Mouse (Mus musculus) limb, embryonic 13.5 days (tissue): ENCODE results near the gene Rapgef4. TPM values are rescaled to one million over a fixed set of nuclear protein-coding genes. Genes with fewer than 3 reads are reported as not detected.
A peak's percentile ranks its signal among the peaks of the same experiment; 100 is the strongest.

Experiments used
- ATAC-seq: fragments of 200-750 bp; cut with Nextera tagmentation; 2 replicates; pipeline ENCODE4 v1.8.0; 2017; ENCODE audit warnings: low read depth, moderate number of reproducible peaks, moderate TSS enrichment; ENCODE audit not compliant: low FRiP score
- H3K27ac ChIP-seq: fragments of 300-500 bp; sonication (generic); 2 replicates; pipeline ENCODE4 v1.5.1; 2015; ENCODE audit warnings: inconsistent platforms, mild to moderate bottlenecking, moderate library complexity
- H3K27me3 ChIP-seq: fragments of 300-500 bp; sonication (generic); 2 replicates; pipeline ENCODE4 v1.6.1; 2015; ENCODE audit warnings: mild to moderate bottlenecking, inconsistent platforms
- H3K36me3 ChIP-seq: fragments of 300-500 bp; sonication (generic); 2 replicates; pipeline ENCODE4 v1.6.1; 2015; ENCODE audit warnings: inconsistent platforms, mild to moderate bottlenecking, moderate library complexity
- H3K4me1 ChIP-seq: fragments of 300-500 bp; sonication (generic); 2 replicates; pipeline ENCODE4 v1.6.1; 2015; ENCODE audit warnings: inconsistent platforms
- H3K4me2 ChIP-seq: fragments of 300-500 bp; sonication (generic); replicated peaks from 2 replicates; pipeline ENCODE4 v1.6.1; 2015; ENCODE audit warnings: inconsistent platforms, mild to moderate bottlenecking, moderate library complexity
- H3K4me3 ChIP-seq: fragments of 300-500 bp; sonication (generic); 2 replicates; pipeline ENCODE4 v1.5.1; 2015; ENCODE audit warnings: moderate library complexity, mild to moderate bottlenecking, inconsistent platforms
- H3K9ac ChIP-seq: fragments of 300-500 bp; sonication (generic); 2 replicates; pipeline ENCODE4 v1.6.1; 2015; ENCODE audit warnings: mild to moderate bottlenecking, inconsistent platforms
- H3K9me3 ChIP-seq: fragments of 300-500 bp; sonication (generic); 2 replicates; pipeline ENCODE4 v1.6.1; 2016; ENCODE audit warnings: inconsistent platforms
- WGBS: fragments of 180-500 bp; shearing (Covaris S2); methylation state at CpG from one replicate; pipeline ENCODE4 v1.1.7; 2015; 5-methylcytosine and 5-hydroxymethylcytosine counted together
- polyA plus RNA-seq: library from polyadenylated mRNA; unstranded; fragments of >200 nt; fragmentation: Nextera tagmentation; extraction: Ambion mirVana; gene quantifications from 2 replicates; pipeline ENCODE4 v1.2.1, GENCODE M21; 2015

The Rapgef4 gene
- polyA plus RNA-seq, 1 experiment from 2014 or later = 2.3 TPM

GRCm38 (mm10) chr2:72285888-72286661 lies 305.0 kb downstream of the Rapgef4 start:
- 1% methylated on average over 43 of the region's 60 CpGs for WGBS
- H3K27ac ChIP-seq = no peak overlapping the region
- H3K4me1 ChIP-seq = peaks cover 8% of the 10 kb centered on the region
- no peaks in the 10 kb centered on the region for H3K9me3 ChIP-seq
- H3K36me3 ChIP-seq = no peaks in the 10 kb centered on the region
- ATAC-seq = peak; percentile 57; the same call in 1 of the 2 replicates
- H3K9ac ChIP-seq = peak overlapping the region; percentile 93
- peak overlapping the region; percentile 85 for H3K4me3 ChIP-seq
- H3K27me3 ChIP-seq = no peaks in the 10 kb centered on the region; the same call in 1 of the 2 replicates
- peak overlapping the region; percentile 90 for H3K4me2 ChIP-seq

GRCm38 (mm10) chr2:72287142-72287541 lies 306.1 kb downstream of the Rapgef4 start:
- Histone ChIP-seq H3K9me3 (no peaks in the 10 kb centered on the region), H3K36me3 (no peaks in the 10 kb centered on the region), H3K4me1 (peaks cover 8% of the 10 kb centered on the region), H3K4me3 (no peak overlapping the region), H3K9ac (no peak overlapping the region), H3K27me3 (no peaks in the 10 kb centered on the region; the same call in 1 of the 2 replicates), H3K4me2 (peak overlapping the region; percentile 31), H3K27ac (no peak overlapping the region)
- ATAC-seq = no peak
- WGBS = 66% methylated on average over 4 of the region's 4 CpGs

- Histone ChIP-seq H3K27ac (no peak overlapping the region), H3K4me3 (no peak overlapping the region), H3K4me2 (no peak overlapping the region), H3K27me3 (no peaks in the 10 kb centered on the region), H3K36me3 (no peaks in the 10 kb centered on the region), H3K4me1 (peaks cover 8% of the 10 kb centered on the region), H3K9ac (no peak overlapping the region), H3K9me3 (no peaks in the 10 kb centered on the region)
- WGBS = 85% methylated on average over 11 of the region's 11 CpGs
- ATAC-seq = no peak
Observed at GRCm38 (mm10) chr2:72288932-72289534, 308.0 kb downstream of the Rapgef4 start.

GRCm38 (mm10) chr2:72291103-72291502 lies 310.1 kb downstream of the Rapgef4 start:
- Histone ChIP-seq H3K9ac (no peak overlapping the region), H3K4me2 (no peak overlapping the region), H3K27ac (no peak overlapping the region), H3K9me3 (no peaks in the 10 kb centered on the region), H3K4me1 (peaks cover 13% of the 10 kb centered on the region), H3K4me3 (no peak overlapping the region), H3K36me3 (no peaks in the 10 kb centered on the region), H3K27me3 (no peaks in the 10 kb centered on the region)
- 50% methylated on average over 1 of the region's 1 CpGs for WGBS
- ATAC-seq = no peak

- Histone ChIP-seq H3K27me3 (no peaks in the 10 kb centered on the region), H3K4me2 (no peak overlapping the region), H3K27ac (no peak overlapping the region), H3K9ac (no peak overlapping the region), H3K9me3 (no peaks in the 10 kb centered on the region), H3K4me3 (no peak overlapping the region), H3K4me1 (peaks cover 12% of the 10 kb centered on the region), H3K36me3 (no peaks in the 10 kb centered on the region)
- 60% methylated on average over 8 of the region's 8 CpGs for whole genome bisulfite sequencing
- ATAC-seq = no peak
Observed at GRCm38 (mm10) chr2:72292573-72292972, 311.5 kb downstream of the Rapgef4 start.

GRCm38 (mm10) chr2:72294994-72295393 lies 314.0 kb downstream of the Rapgef4 start:
- ATAC-seq = no peak
- H3K4me2 ChIP-seq = no peak overlapping the region
- no peaks in the 10 kb centered on the region for H3K27me3 ChIP-seq
- no peak overlapping the region for H3K27ac ChIP-seq
- no peaks in the 10 kb centered on the region for H3K36me3 ChIP-seq
- H3K9me3 ChIP-seq = no peaks in the 10 kb centered on the region
- H3K4me3 ChIP-seq = no peak overlapping the region
- no peak overlapping the region for H3K9ac ChIP-seq
- WGBS = 51% methylated on average over 6 of the region's 6 CpGs
- peaks cover 21% of the 10 kb centered on the region for H3K4me1 ChIP-seq

GRCm38 (mm10) chr2:72296984-72297715 lies 316.1 kb downstream of the Rapgef4 start:
- Histone ChIP-seq H3K27ac (no peak overlapping the region; the same call in 1 of the 2 replicates), H3K4me2 (no peak overlapping the region), H3K9ac (no peak overlapping the region), H3K9me3 (no peaks in the 10 kb centered on the region), H3K27me3 (no peaks in the 10 kb centered on the region), H3K36me3 (no peaks in the 10 kb centered on the region), H3K4me1 (peaks cover 21% of the 10 kb centered on the region), H3K4me3 (no peak overlapping the region)
- WGBS = 84% methylated on average over 10 of the region's 10 CpGs
- no peak for ATAC-seq

GRCm38 (mm10) chr2:72297716-72298082 lies 316.7 kb downstream of the Rapgef4 start:
- Histone ChIP-seq H3K36me3 (no peaks in the 10 kb centered on the region), H3K4me3 (no peak overlapping the region), H3K27me3 (no peaks in the 10 kb centered on the region), H3K9ac (no peak overlapping the region), H3K4me2 (0 out of 2 replicates have a peak overlapping the region, but pooled peaks have one; percentile 25), H3K9me3 (no peaks in the 10 kb centered on the region), H3K27ac (peak overlapping the region; percentile 52; the same call in 1 of the 2 replicates), H3K4me1 (peaks cover 21% of the 10 kb centered on the region)
- no peak for ATAC-seq
- 59% methylated on average over 10 of the region's 10 CpGs for WGBS

GRCm38 (mm10) chr2:72298406-72298805 lies 317.4 kb downstream of the Rapgef4 start:
- Histone ChIP-seq H3K4me2 (no peak overlapping the region), H3K4me3 (no peak overlapping the region), H3K9me3 (no peaks in the 10 kb centered on the region), H3K27me3 (no peaks in the 10 kb centered on the region), H3K9ac (no peak overlapping the region), H3K36me3 (no peaks in the 10 kb centered on the region), H3K4me1 (peaks cover 21% of the 10 kb centered on the region), H3K27ac (peak overlapping the region; percentile 52; the same call in 1 of the 2 replicates)
- no peak for ATAC-seq
- 58% methylated on average over 4 of the region's 4 CpGs for whole genome bisulfite sequencing

GRCm38 (mm10) chr2:72301194-72301916 lies 320.3 kb downstream of the Rapgef4 start:
- WGBS = 83% methylated on average over 9 of the region's 9 CpGs
- H3K27ac ChIP-seq = no peak overlapping the region
- no peaks in the 10 kb centered on the region for H3K27me3 ChIP-seq
- H3K36me3 ChIP-seq = peaks cover 9% of the 10 kb centered on the region; the same call in 1 of the 2 replicates
- no peak overlapping the region for H3K4me3 ChIP-seq
- H3K4me2 ChIP-seq = no peak overlapping the region
- H3K9me3 ChIP-seq = no peaks in the 10 kb centered on the region
- no peak overlapping the region for H3K9ac ChIP-seq
- H3K4me1 ChIP-seq = peaks cover 15% of the 10 kb centered on the region
- ATAC-seq = no peak

GRCm38 (mm10) chr2:72305738-72306137 lies 324.7 kb downstream of the Rapgef4 start:
- no peaks in the 10 kb centered on the region for H3K9me3 ChIP-seq
- 66% methylated on average over 7 of the region's 7 CpGs for WGBS

More at GRCm38 (mm10) chr2:72305738-72306137, 324.7 kb downstream of the Rapgef4 start:
- Histone ChIP-seq H3K4me1 (peaks cover 5% of the 10 kb centered on the region), H3K4me2 (no peak overlapping the region), H3K27me3 (no peaks in the 10 kb centered on the region), H3K36me3 (peaks cover 9% of the 10 kb centered on the region; the same call in 1 of the 2 replicates), H3K9ac (no peak overlapping the region), H3K27ac (no peak overlapping the region), H3K4me3 (no peak overlapping the region)
- ATAC-seq = no peak
